Comparison of ENCODE assay signal across 8 mouse cellular contexts in genomic region chr6:146272253-146273036, GRCm38 (mm10).
DNase-seq lines count a peak whose midpoint lies in the region; ATAC-seq and TF ChIP-seq lines count a peak whose summit lies in the region.

No protein-coding gene starts in this region.

- ATAC-seq in G1E (ENCODE audit: extremely low read depth, insufficient number of reproducible peaks, low FRiP score, poor library complexity, severe bottlenecking) = no peak
- peak; percentile 61; the same call in 1 of the 2 replicates for ATAC-seq in midbrain, embryonic 13.5 days

- no peak overlapping the region for H3K4me3 ChIP-seq in G1E (ENCODE audit: low read depth, low read length)
- no peak overlapping the region for H3K4me3 ChIP-seq in midbrain, embryonic 13.5 days (replicated peaks)

- no peak overlapping the region for H3K4me2 ChIP-seq in midbrain, embryonic 13.5 days (replicated peaks)

- TF ChIP-seq CTCF in G1E (IDR thresholded peaks at IDR 0.05; ENCODE audit: low read depth, low read length) = peak; percentile 73

- 78% methylated on average over 5 of the region's 5 CpGs for WGBS in large intestine, adult 2 months
- 76% methylated on average over 5 of the region's 5 CpGs for WGBS in midbrain, embryonic 13.5 days

- H3K27ac ChIP-seq in midbrain, embryonic 13.5 days = no peak overlapping the region

- no peaks in the 10 kb centered on the region for H3K27me3 ChIP-seq in G1E (ENCODE audit: insufficient read depth, low read length)
- no peaks in the 10 kb centered on the region for H3K27me3 ChIP-seq in midbrain, embryonic 13.5 days

- no peak overlapping the region for H3K9ac ChIP-seq in midbrain, embryonic 13.5 days (replicated peaks)

- H3K36me3 ChIP-seq in G1E (replicated peaks) = peaks cover 4% of the 10 kb centered on the region
- H3K36me3 ChIP-seq in midbrain, embryonic 13.5 days = no peaks in the 10 kb centered on the region

- intact Hi-C loops in heart, postnatal 14 days (cut with DNase I) = loop anchor here (1.0 to 5.0 kb wide), 2 partner anchors 420 to 441 kb away; no protein-coding TSS in a partner anchor

- peak; percentile 52 to 73 for DNase-seq in left cerebral cortex, adult 18-20 months (ENCODE audit: low spot score in 2 of 2)
- no peak for DNase-seq in left cerebral cortex, adult 8-10 months (ENCODE audit: low spot score in 2 of 2)
- peak; percentile 32 for DNase-seq in G1E (ENCODE audit: low spot score)
- DNase-seq in cerebellum, postnatal 14 days = peak; percentile 87
- DNase-seq in heart, postnatal 14 days = peak; percentile 58 to 82
- peak; percentile 7 for DNase-seq in large intestine, adult 2 months (ENCODE audit: low read depth, low spot score)
- peak; percentile 34 to 73 for DNase-seq in thymus, postnatal 10 days (ENCODE audit: low spot score in 2 of 2)

- peaks cover 4% of the 10 kb centered on the region for H3K4me1 ChIP-seq in G1E (ENCODE audit: insufficient read depth, low read depth, low read length)
- H3K4me1 ChIP-seq in midbrain, embryonic 13.5 days (replicated peaks) = peaks cover 6% of the 10 kb centered on the region; the same call in 1 of the 2 replicates

- H3K9me3 ChIP-seq in G1E (replicated peaks) = no peaks in the 10 kb centered on the region
- no peaks in the 10 kb centered on the region for H3K9me3 ChIP-seq in midbrain, embryonic 13.5 days

Comparison
In these comparisons a context has a peak if more than half of its experiments do, and no peak if none do; other contexts are left out.
1. DNase-seq: peak in left cerebral cortex, adult 18-20 months (2 of 2), G1E (single experiment), cerebellum, postnatal 14 days (2 of 2), heart, postnatal 14 days (2 of 2), large intestine, adult 2 months (single experiment) and thymus, postnatal 10 days (2 of 2); none in left cerebral cortex, adult 8-10 months (0 of 2).